Mouse (Mus musculus) urinary bladder, postnatal 10 days (tissue): ENCODE results near the gene Tmem132e.

Experiments
- DNase-seq: peaks from one replicate; pipeline ENCODE4 v3.0.0; 2022; ENCODE audit warnings: low spot score

The Tmem132e gene

GRCm38 (mm10) chr11:82434091-82434831, 45.6 kb downstream of the Tmem132e start:
- DNase-seq = no peak

GRCm38 (mm10) chr11:82434832-82435182, 46.1 kb downstream of the Tmem132e start:
- DNase-seq = no peak

- DNase-seq = no peak
Measured at GRCm38 (mm10) chr11:82448485-82448884, 59.8 kb downstream of the Tmem132e start.

- DNase-seq = no peak
Measured at GRCm38 (mm10) chr11:82452516-82452915, 63.8 kb downstream of the Tmem132e start.

- DNase-seq = no peak
Measured at GRCm38 (mm10) chr11:82453230-82453629, 64.5 kb downstream of the Tmem132e start.

GRCm38 (mm10) chr11:82461326-82461725, 72.6 kb downstream of the Tmem132e start:
- DNase-seq = no peak

- no peak for DNase-seq
Measured at GRCm38 (mm10) chr11:82465536-82465935, 76.8 kb downstream of the Tmem132e start.

- DNase-seq = no peak
Measured at GRCm38 (mm10) chr11:82467218-82467617, 78.5 kb downstream of the Tmem132e start.

- no peak for DNase-seq
Measured at GRCm38 (mm10) chr11:82471076-82471475, 82.4 kb downstream of the Tmem132e start.

GRCm38 (mm10) chr11:82473137-82473621, 84.5 kb downstream of the Tmem132e start:
- DNase-seq = no peak

- no peak for DNase-seq
Measured at GRCm38 (mm10) chr11:82476092-82476491, 87.4 kb downstream of the Tmem132e start.

- DNase-seq = no peak
Measured at GRCm38 (mm10) chr11:82477412-82477811, 88.7 kb downstream of the Tmem132e start.

- DNase-seq = no peak
Measured at GRCm38 (mm10) chr11:82480941-82481340, 92.2 kb downstream of the Tmem132e start.

- no peak for DNase-seq
Measured at GRCm38 (mm10) chr11:82487359-82488086, 98.8 kb downstream of the Tmem132e start.

- no peak for DNase-seq
Measured at GRCm38 (mm10) chr11:82490896-82491295, 102.2 kb downstream of the Tmem132e start.
